Mouse (Mus musculus): ENCODE measurements at regions not wholly inside any gene's neighbourhood (a gene's known extent, or its start where the extent isn't known, plus 50 kb on each side); places are given as distances from the start of the nearest gene placed in this dataset.

DNA sequence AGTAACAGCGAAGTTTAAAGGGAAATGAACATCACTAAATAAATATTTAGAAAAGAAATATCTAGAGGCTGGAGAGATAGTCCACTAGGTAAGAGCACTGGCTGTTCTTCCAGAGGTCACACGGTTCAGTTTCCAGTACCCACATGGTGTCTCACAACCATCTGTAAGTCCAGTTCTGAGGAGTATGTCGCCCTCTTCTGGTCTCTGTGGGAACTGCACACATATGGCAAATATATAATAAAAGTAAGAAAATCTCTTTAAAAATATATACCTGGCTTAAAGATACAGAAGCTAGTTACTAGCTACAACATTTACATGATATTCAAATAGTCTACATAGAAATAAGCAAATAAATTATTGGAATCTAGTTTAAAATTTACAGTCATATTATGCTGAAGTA, 101.4 kb upstream of the Supt20 start:
- TF ChIP-seq POLR2A (IDR thresholded peaks at IDR 0.05; ENCODE audit: low read depth, low read length) (no peak), CTCF (conservative IDR thresholded peaks at IDR 0.05; ENCODE audit: insufficient read depth, insufficient read length, low read depth, low read length) (0 out of 2 replicates have a peak, but pooled peaks have one; percentile 26)
